Mouse (Mus musculus) left cerebral cortex, postnatal 4 days (tissue): Measurements from ENCODE around the gene Gmps. TPM values are rescaled to one million over a fixed set of nuclear protein-coding genes. Genes with fewer than 3 reads are reported as not detected.

ENCODE experiments used
- DNase-seq: peaks from one replicate; pipeline ENCODE4 v3.0.0-alpha.2; 2022
- intact Hi-C: fragments of 180-260 bp; cut with DNase I; formaldehyde crosslinking; loops from one replicate; pipeline ENCODE4 v1.15.1; 2025
- total RNA-seq, 2 experiments: library from RNA; stranded (reverse); gene quantifications; 2 replicates each; pipeline ENCODE4 v1.2.3; 2021

The Gmps gene
- total RNA-seq, 2 experiments from 2014 or later = 47.1 to 47.8 TPM

GRCm38 (mm10) chr3:64039818-64040784, 64.2 kb downstream of the Gmps start:
- DNase-seq = peak; percentile 94
- intact Hi-C loops = loop anchor here (10.0 kb wide), 1 partner anchor 755 kb away; no protein-coding TSS in a partner anchor

Other genes starting within 250 kb of the Gmps start
- 1 to 10 TPM; 7.6 to 9.0 TPM for gene Plch1, start 76.6 kb upstream of the Gmps start, total RNA-seq
- gene E130311K13Rik, start 46.6 kb upstream of the Gmps start, total RNA-seq = 10 to 100 TPM; 12.5 to 13.2 TPM
- gene Slc33a1, start 11.3 kb upstream of the Gmps start, total RNA-seq = 10 to 100 TPM; 20.6 to 21.1 TPM
- under 1 TPM; 0.84 to 0.89 TPM for gene Vmn2r1, start 105.4 kb downstream of the Gmps start, total RNA-seq
- gene Vmn2r2, start 165.8 kb downstream of the Gmps start, total RNA-seq = not detected